In genomic region chr8:102553348-102553935, GRCm38 (mm10) we compare ENCODE assay signal across 8 mouse cellular contexts.
A peak's percentile ranks its signal among the peaks of the same experiment; 100 is the strongest.
DNase-seq lines count a peak whose midpoint lies in the region; ATAC-seq and TF ChIP-seq lines count a peak whose summit lies in the region.

No protein-coding gene starts in this region.

- no peak for DNase-seq in heart, postnatal 25 days (ENCODE audit: low spot score)
- peak; percentile 83 for DNase-seq in brain, embryonic 14.5 days (ENCODE audit: low read depth)
- peak; percentile 19 to 32 for DNase-seq in heart, postnatal 10 days
- peak; percentile 51 to 86 for DNase-seq in left cerebral cortex, postnatal 14 days (ENCODE audit: low spot score in 2 of 2)
- no peak for DNase-seq in thymus, postnatal 4 days
- DNase-seq in testis, postnatal 14 days (ENCODE audit: low spot score), result no peak
- no peak for DNase-seq in gastrocnemius, postnatal 10 days

- H3K27ac ChIP-seq in heart, embryonic 15.5 days, result peak overlapping the region; percentile 74

- 14% methylated on average over 9 of the region's 9 CpGs for WGBS in heart, embryonic 15.5 days

- H3K36me3 ChIP-seq in heart, embryonic 15.5 days, result no peaks in the 10 kb centered on the region

- no peaks in the 10 kb centered on the region for H3K27me3 ChIP-seq in heart, embryonic 15.5 days

- intact Hi-C loops in heart, postnatal 25 days (cut with DNase I), result no loop called here
- intact Hi-C loops in heart, postnatal 10 days (cut with DNase I), result no loop called here
- intact Hi-C loops in left cerebral cortex, postnatal 14 days (cut with DNase I), result no loop called here

- H3K9me3 ChIP-seq in heart, embryonic 15.5 days (replicated peaks), result no peaks in the 10 kb centered on the region

- H3K4me3 ChIP-seq in heart, embryonic 15.5 days, result no peak overlapping the region

- no peak for TF ChIP-seq POLR2A in brain, embryonic 14.5 days (IDR thresholded peaks at IDR 0.05; ENCODE audit: borderline replicate concordance, extremely low read depth, insufficient read depth, insufficient read length, poor library complexity, severe bottlenecking)

- H3K4me1 ChIP-seq in heart, embryonic 15.5 days (replicated peaks), result peaks cover 17% of the 10 kb centered on the region

- no peak overlapping the region for H3K9ac ChIP-seq in heart, embryonic 15.5 days

- 0 out of 2 replicates have a peak, but pooled peaks have one; percentile 53 for ATAC-seq in heart, embryonic 15.5 days (replicated peaks; ENCODE audit: insufficient number of reproducible peaks, insufficient read depth, low FRiP score, low read depth)

- no peak overlapping the region for H3K4me2 ChIP-seq in heart, embryonic 15.5 days

- TF ChIP-seq CTCF in brain, embryonic 14.5 days (IDR thresholded peaks at IDR 0.05; ENCODE audit: borderline replicate concordance, extremely low read depth, insufficient read depth, insufficient read length), result no peak

Comparison
In these comparisons a context has a peak if more than half of its experiments do, and no peak if none do; other contexts are left out.
1. DNase-seq: peak in brain, embryonic 14.5 days (single experiment), heart, postnatal 10 days (2 of 2) and left cerebral cortex, postnatal 14 days (2 of 2); none in heart, postnatal 25 days (single experiment), thymus, postnatal 4 days (single experiment), testis, postnatal 14 days (single experiment) and gastrocnemius, postnatal 10 days (single experiment).